Mouse (Mus musculus): ENCODE measurements around the gene Plac1.
A peak's percentile ranks its signal among the peaks of the same experiment; 100 is the strongest.

Plac1 gene

GRCm38 (mm10) chrX:53099951-53100350, 140.0 kb downstream of the Plac1 start:
- DNase-seq: no peak

- no peak for DNase-seq
Measured at GRCm38 (mm10) chrX:53099266-53099665, 140.6 kb downstream of the Plac1 start.

DNA sequence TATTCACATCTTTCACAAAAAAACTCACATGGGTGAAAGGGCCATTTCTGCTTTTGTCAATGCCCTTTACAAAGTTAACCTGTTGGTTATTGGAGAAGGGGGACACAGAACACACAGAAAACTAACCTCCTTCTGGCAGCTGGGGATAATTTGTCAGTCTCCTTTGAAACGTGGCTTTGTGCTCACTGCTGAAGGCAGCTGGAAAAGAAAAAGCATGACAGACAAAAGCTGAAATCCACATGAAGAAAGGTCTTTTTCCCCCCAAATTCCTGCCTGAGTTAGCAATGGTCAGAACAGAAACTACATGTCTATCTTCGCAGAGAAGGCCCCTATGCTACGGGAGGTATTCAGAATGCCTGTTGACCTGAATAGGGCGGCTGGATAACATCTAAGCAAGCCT, 141.6 kb downstream of the Plac1 start:
- no peak for DNase-seq

DNA sequence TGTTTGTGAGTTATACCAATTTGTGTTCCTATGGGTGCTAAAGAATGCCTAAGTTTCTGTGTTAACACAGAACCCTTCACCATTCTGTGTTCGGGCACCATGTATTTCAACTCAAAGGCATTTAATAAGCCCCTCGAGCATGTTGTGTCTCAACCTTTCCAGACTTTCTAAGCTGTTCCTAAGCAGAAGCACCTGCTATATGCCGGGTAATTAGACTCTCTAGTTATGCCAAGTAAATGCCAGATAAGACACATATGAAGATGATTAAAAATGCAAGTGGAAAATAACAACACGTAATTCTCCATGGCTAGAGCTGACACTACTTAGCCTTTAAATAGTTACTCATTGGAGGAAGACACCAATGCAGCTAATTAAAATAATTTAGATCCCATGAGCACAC, 142.1 kb downstream of the Plac1 start:
- DNase-seq: no peak

DNA sequence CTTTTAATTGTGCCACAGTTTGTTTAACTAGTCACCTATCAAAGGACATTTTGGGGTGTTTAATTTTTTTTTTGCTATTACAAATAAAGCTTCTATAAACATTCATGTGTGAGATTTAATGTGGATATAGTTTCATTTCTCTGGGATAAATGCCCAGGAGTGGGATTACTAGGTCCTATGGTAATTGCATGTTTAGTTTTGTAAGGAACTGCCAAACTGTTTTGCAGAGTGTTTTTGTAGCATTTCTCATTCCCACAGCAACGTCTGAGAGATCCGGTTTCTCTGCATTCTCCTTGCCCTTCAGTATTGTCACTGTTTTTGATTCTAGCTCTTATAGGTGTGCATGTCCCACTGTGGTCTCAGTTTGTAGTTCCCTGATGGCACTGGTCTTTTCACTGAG, 146.5 kb downstream of the Plac1 start:
- no peak for DNase-seq

- no peak for DNase-seq
Measured at GRCm38 (mm10) chrX:53088663-53089292, 151.1 kb downstream of the Plac1 start.

DNA sequence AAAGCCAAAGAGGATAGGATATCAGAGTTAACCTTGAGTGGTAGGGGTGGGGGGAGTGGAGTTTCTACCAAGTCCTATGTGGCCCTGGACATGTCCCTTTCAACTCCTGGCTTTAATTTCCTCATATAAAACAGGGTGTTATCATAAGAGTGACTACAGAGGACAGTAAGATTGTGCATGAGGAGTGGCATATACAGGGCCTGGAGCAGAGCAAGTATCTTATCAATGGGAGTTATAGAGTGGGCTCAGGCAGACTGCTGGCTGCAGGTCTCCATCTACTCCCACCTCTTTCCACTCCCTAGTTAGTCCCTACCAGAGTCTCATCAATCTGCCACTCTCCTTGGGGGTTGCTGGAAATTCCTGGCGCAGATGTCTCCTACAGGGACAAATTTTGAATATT, 152.7 kb downstream of the Plac1 start:
- DNase-seq: no peak

DNA sequence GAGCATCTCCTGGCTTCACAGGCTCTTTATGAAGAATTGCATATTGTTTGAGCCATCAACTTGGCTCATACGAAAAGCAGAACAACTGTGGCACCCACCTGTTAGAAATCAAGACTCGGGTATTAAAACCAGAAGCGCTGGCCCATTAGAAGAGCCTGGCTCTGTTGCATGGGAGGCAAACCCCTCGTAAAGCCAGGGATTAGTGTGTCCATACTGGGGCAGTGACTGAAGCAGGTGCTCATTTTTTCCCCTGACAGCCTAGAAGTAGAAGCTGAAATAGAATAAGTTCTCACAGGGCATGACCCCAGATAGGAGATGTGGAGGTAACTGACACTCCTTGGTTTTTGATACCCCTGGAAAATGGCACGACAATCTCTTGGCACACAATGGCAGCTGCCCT, 154.4 kb downstream of the Plac1 start:
- no peak for DNase-seq

- DNase-seq: no peak
Measured at GRCm38 (mm10) chrX:53064406-53064805, 175.5 kb downstream of the Plac1 start.

DNA sequence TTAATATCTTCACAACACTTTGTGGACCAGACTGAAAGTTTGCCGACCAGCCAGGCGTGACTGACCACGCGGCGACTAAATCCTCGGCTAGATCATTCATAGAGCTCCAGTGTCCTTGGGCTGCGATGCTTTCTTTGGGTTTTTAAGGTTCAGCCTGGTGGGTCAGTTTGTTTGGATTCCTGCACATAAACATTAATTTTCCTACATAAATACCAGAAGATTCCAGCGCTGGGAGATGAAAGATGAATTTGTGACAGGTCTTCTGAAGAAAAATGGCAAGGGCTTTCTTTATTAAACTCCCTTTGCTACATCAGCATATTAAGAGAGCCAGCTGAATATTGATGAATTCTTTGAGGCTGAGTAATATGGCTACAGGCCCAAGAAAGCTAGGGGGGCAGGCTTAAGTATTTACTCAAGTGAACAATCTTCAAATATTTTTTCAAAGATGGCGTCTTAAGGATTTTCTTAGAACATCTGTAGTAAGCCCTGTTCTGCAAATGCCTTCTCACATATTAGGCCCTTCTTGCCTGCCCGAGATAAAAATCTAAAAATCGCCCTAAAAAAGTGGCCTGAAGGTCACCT, 180.4 kb downstream of the Plac1 start:
- no peak for DNase-seq

- peak; percentile 23 for DNase-seq
Measured at GRCm38 (mm10) chrX:53058459-53059280, 181.2 kb downstream of the Plac1 start.

- DNase-seq: no peak
Measured at GRCm38 (mm10) chrX:53057760-53058090, 182.2 kb downstream of the Plac1 start.

DNA sequence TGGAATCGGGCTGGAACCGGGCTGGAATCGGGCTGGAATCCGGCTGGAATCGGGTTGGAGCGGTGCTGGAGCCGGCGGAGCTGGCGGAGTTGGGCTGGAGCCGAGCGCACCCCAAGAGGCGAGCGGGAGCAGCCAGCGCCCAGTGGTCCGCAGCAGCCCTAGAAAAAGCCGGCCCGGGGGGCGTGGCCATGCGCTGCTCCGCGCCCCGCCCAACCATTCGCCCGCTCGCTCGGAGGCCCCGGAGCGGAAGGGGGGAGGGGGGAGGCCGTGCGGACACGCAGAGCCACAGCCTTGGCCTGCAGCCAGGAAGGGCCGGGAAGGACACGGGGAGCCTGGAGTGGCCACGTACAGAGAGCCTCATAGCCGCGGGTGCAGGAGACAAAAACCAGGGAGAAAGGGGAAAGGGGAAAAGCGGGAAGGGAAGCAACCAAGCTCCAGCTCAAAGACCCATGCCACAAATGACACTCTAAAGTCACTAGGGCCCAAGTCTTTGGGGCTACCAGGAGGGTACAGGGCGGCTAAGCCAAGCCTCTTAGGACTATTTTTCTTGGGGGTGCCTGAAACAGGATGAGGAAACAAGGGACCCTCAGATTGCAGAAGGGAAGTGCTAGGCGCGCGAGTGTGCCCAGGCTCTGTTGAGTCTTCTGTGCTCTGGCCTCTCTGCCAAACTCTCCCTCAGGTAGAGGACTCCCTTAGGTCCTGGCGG, 182.7 kb downstream of the Plac1 start:
- DNase-seq: peak; percentile 84

DNA sequence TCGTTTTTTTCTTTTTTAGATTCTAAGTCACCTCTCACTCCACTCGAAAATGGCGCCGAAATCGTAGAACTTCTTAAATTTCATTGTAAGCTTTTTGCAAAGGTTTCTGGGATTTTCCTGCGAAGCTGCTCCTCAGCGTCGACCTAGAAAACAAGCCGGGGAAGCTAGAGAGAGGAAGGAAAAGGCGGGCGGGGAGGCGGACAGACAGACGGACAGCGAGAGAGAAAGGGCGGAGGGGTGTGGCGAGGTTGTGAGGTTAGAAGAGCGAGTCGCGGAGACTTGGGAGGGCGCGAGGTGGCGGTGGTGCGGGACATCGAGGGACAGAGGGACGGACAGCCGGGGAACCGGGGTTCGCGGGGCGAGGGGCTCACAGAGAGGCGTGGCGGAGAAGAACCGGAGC, 183.3 kb downstream of the Plac1 start:
- DNase-seq: peak; percentile 59

DNA sequence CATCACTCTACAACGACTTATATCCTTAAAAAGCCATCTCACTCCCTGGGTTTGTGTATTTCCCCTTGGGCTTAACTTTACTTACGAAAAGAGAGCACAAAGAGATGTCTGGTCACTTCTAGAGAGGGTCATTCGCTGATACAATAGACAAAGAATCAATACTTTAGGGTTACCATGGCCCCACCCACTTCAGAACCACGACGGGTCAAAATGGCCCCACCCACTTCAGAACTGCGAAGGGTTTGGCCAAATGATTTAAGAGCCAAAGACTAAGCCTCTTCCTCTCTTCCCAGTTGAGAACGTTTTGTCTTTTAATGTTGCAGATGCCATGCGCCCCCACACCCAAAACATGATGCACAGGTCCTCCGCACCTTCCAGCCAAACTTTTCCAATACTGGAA, 184.1 kb downstream of the Plac1 start:
- no peak for DNase-seq

GRCm38 (mm10) chrX:53053885-53054284, 186.0 kb downstream of the Plac1 start:
- DNase-seq: no peak

DNA sequence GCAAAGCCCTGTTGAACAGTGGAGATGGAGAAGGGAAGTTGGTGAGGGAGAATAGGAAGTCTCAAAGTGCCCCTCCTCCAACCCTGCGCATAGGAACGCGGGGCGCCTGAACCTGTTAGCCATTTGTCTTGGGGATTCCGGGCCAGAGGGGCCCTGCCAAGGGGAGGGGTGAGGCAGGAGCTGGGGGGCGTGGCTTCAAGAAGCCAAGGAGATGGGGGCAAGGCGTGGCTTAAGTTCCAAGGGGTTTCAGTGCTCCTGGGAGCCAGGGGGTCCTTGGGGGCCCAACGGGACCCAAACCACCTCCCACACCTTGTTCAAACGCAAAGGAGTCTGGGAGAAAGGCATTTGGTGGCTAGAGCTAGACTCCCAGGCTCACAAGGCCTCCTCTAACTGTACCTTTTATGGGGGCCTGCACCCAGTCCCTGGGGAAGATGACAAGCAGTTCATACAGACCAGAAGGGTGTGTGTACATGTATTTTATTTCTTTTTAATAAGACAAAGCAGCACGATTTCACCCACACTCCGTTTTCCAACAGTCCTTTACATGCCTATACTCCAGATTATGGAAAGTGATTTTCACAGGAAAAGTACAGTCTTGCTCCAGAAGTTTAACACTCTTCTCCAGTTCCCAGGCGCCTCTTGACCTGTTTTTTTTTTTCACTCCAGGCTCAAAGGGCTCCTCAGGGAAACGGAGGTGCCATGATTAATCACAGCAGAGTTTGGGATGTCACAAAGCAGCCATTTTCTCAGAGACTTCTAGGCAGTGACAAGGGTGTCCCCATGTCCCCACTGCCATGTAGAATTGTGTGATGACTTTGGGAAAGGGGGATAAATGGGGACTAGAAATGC, 187.0 kb downstream of the Plac1 start:
- DNase-seq: peak; percentile 67

DNA sequence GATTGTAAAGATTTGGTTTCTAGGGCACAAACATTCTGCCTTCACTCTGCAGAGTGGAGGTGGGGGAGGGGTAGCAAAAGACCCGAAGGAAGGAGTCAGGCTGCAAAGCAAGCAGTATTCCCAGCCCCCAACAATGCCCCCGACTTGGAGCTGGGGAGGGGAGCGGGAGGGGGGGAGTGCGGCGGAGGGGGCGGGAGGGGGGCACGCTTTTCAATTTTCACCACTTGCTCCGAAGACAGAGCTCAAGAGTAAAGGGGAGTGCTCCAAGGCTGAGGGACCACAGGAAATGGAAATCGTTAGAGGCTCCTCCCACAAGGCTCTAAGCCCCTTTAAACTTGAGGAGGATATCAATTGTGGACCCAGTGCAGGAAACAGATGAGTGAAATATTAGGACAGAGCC, 189.6 kb downstream of the Plac1 start:
- peak; percentile 67 for DNase-seq

DNA sequence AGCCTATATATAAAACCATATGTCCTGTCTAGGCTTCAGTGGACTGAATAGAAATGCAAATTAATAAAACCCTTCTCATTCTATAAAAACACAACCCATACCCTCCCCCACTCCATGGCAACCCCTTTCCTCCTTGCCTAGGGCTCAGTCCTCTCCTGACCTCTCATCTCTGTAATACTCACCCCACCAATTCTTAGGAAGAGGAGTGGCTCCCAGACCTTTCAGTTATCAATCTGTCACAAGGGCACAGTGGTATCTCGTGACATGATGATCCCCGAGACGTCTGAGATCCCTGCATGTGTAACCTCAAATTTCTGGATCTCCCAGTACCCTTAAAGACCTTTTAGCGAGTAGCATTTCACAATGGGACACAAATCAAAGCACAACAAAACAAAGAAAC, 190.7 kb downstream of the Plac1 start:
- DNase-seq: no peak

GRCm38 (mm10) chrX:53046911-53047310, 193.0 kb downstream of the Plac1 start:
- no peak for DNase-seq

GRCm38 (mm10) chrX:53046033-53046432, 193.9 kb downstream of the Plac1 start:
- DNase-seq: no peak

- peak; percentile 48 for DNase-seq
Measured at GRCm38 (mm10) chrX:53045187-53045903, 194.6 kb downstream of the Plac1 start.

All from thymus, postnatal 4 days (tissue).